Mouse (Mus musculus) forelimb bud, embryonic 11.5 days (tissue): ENCODE measurements around the gene Unc93a2.
"Not testable (repeated sequence)": the region's sequence is repeated elsewhere in the genome, so short reads cannot be mapped to it uniquely, and the experiment has no call there.

ENCODE experiments used
- DNase-seq: peaks from one replicate; pipeline ENCODE4 v3.0.0-alpha.2; 2012; ENCODE audit warnings: low read depth, low spot score

Unc93a2 gene

DNA sequence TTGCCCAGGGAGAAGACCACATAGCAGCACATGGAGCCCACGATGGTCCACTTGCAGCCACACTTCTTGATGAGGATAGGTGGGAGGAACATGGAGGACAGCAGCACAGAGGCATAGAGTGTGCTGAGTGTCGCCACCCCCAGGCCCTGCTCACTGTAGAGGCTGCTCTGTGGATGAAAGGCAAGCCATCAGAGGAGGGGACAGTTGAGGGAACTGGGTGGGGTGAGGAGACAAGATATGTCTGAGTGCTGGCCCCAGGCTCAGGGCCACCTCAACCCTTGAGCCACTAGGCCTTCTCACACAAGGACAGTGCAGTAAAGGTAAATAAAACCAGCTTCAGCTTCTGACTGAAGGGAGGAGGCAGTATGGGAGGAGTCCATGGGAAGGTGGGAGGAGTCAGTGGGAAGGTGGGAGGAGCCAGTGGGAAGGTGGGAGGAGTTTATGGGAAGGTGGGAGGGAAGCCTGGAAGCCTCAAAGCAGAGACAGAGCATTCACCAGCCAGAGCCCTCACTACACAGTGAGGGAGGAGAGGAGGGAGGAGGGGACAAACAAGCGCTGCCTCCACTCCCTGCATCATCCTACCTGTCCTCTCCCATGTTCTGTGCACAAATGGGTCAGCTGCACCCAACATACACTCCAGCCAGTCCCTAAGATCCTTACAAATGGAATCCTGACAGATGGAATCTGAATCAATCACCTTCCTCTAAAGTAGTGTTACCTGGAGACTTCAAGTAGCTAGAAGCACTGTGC is 8.1 kb downstream of the Unc93a2 start:
- DNase-seq: not testable (repeated sequence)

DNA sequence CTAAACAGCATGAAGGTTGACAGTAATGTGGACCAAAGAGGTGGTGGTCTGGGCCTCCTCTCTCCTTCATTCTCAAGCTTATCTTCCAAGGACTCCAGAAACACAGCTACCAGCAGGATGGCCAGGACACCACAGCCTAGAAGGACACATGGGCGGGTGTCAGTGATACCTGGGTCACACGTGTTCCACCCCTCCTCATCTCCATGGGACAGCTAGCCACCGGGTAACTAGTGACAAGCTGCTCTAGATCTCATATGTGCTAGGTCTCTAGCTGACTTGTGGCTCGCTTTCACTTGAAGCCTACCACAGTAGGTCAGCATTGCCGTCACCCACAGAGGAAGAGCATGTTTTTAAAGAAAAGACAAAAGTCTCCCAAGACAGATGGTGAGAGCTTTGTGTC is 13.4 kb downstream of the Unc93a2 start, which contains the start of gene Gm49630:
Gene Gm49630 (minus strand): TSS at position 101 of the 400 bp plus-strand sequence.
- not testable (repeated sequence) for DNase-seq

DNA sequence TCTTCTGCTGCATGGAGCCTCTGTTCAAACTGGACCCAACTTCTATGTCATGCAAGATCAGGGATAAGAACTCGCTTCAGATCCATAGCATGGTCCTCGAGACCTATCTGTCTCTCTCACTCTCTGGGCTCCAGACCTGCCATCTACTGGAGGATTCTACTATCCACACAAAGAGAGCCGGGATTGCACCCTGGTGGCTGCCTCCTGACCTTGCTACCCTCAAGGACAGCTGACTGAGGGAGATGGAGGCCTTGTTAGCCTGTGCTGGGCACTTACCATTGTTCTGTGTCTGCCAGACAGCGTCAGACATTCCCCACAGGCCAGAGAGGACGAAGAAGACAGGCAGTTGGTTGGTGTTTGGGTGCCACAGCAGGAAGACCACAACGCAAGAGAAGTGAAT is 15.9 kb downstream of the Unc93a2 start:
- not testable (repeated sequence) for DNase-seq

GRCm38 (mm10) chr17:7366676-7367374 is 18.4 kb downstream of the Unc93a2 start:
- DNase-seq: not testable (repeated sequence)

DNA sequence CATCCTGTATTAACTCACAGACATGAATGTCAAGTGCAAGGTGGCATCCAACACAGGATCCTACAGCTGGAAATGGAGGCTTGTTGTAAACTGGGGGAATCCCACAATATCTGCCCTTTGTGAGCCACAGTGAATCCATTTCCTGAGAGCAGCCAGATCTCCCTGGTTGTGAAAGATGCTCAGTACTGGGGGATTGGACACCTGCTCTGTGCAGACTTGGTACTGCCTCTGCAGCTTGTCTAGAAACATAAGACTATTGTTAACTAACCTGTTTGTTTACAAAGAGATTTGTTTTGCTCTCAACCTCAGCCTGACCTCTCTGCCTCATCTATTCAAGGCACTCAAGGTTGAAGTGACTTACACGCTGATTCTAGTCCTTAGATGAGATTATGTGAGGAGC is 19.0 kb downstream of the Unc93a2 start:
- DNase-seq: not testable (repeated sequence)

DNA sequence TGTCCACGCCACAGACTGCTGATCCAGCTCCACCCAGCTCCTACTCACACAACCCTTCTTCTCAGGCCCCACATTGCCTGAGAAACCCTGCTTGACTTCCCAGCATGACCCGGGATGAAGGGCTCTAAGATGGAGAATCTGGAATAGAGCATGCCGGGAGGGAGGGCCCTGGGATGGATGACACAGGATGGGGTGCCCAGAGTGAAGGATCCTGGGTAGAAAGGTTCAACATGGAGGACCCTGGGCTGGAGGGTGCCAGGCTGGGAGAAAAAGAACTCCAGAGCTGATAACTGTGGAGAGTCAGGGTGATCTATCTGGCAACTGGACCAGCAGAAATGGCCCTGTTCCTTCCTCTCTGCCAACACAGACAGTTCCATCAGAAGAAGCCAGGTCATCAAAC is 19.6 kb downstream of the Unc93a2 start:
- DNase-seq: not testable (repeated sequence)

GRCm38 (mm10) chr17:7360749-7361465 is 24.4 kb downstream of the Unc93a2 start:
- not testable (repeated sequence) for DNase-seq

DNA sequence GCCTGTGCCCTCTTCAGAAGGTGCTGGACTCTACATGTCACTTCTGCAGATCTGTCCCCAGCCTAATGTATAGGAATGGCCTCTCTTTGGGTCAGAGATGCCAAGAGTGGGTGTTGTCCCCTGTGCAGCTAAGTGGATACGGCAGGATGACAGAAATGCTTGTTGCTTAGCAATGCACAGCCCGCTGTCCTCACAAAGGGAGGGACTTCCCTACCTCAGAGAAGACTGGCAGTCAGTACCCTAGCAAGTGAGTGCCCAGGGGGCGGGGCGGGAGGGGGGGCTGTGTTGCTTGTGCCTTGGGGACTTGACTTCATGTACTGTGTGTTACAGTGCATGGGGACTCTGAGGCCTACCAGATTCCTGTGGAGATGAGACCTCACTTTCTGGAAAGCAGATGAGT is 25.5 kb downstream of the Unc93a2 start:
- not testable (repeated sequence) for DNase-seq

DNA sequence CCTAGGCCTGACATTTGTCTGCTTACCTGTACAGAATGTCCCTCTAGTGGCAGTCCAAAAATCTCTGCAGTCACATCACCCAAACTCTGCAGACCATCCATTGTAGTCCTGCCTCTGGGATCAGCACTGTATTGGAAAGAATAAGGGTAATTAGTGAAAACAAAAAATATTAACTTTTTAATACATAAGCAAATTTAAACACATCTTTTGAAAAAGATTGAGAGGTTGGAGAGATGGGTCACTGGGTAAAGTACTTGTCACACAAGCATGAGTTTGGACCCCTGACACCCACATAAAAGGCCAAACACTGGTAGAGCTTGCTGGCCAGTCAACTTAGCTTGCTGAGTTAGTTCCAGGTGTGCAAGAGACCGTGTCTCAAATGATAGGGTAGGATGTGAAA is 32.7 kb downstream of the Unc93a2 start, which contains the start of gene Ttll2:
Gene Ttll2 (minus strand): TSS at position 101 of the 400 bp plus-strand sequence.
- not testable (repeated sequence) for DNase-seq

GRCm38 (mm10) chr17:7348765-7349164 is 36.5 kb downstream of the Unc93a2 start:
- not testable (repeated sequence) for DNase-seq

DNA sequence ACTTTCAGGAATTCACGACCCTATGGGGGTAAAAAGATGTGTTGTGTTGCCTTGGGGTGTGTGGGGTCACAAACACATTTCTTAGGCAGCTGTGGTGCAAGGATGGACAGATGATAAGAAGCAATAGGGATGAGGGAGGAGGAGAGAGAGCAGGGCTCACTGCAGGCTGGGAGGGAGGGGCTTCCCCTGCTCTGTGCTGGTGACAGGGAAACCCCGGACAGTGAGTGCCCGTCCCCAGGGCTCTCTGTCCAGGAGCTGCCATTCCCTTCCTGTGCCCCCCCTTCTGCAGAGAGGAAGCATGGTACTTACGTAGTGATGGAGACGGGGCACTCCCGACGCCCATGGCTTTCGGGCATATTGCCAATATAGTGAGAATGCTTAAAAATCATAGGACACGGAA is 47.9 kb downstream of the Unc93a2 start:
- not testable (repeated sequence) for DNase-seq

GRCm38 (mm10) chr17:7332745-7333144 is 52.5 kb downstream of the Unc93a2 start:
- not testable (repeated sequence) for DNase-seq

DNA sequence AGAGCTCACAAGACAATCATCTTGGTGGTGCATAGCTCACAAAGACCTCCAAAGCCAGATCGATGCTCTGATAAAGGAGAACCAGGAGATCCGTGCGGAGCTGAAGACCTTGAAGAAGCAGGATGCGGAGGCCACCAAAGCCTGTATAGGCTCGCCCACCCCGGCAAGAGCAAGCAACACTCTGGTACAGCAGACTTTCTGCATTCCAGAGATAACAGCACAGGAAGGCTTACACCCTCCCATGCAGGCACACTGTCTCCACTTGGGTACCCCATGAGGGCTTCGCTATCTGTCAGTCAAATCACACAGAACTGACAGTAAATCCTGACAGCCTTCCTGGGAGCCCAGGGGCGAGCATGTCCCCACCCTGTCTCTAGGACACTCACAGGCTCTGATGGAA is 58.8 kb downstream of the Unc93a2 start:
- DNase-seq: not testable (repeated sequence)

GRCm38 (mm10) chr17:7324346-7324745 is 60.9 kb downstream of the Unc93a2 start, which contains the start of gene Tcp10a:
Gene Tcp10a, plus strand, starts transcription at chr17:7324646.
- not testable (repeated sequence) for DNase-seq

DNA sequence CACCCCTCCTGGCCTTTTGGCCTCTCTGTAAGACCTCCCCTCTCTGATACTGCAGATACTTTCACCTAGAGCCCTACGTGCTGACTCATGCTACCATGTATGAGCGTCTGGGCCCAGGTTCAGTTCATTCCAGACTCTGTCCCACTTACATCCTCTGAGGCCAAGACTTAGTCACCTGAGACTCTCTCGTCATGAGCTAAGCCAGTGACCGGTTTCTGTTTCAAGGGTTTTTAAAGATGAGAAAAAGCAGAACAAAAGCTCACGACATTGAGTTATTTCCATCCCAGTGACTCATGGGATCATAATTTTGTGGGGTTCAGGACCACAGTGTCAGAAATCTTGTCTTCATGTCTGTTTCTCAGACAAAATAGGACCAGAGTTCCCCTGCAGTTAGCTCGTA is 65.5 kb downstream of the Unc93a2 start:
- DNase-seq: not testable (repeated sequence)

DNA sequence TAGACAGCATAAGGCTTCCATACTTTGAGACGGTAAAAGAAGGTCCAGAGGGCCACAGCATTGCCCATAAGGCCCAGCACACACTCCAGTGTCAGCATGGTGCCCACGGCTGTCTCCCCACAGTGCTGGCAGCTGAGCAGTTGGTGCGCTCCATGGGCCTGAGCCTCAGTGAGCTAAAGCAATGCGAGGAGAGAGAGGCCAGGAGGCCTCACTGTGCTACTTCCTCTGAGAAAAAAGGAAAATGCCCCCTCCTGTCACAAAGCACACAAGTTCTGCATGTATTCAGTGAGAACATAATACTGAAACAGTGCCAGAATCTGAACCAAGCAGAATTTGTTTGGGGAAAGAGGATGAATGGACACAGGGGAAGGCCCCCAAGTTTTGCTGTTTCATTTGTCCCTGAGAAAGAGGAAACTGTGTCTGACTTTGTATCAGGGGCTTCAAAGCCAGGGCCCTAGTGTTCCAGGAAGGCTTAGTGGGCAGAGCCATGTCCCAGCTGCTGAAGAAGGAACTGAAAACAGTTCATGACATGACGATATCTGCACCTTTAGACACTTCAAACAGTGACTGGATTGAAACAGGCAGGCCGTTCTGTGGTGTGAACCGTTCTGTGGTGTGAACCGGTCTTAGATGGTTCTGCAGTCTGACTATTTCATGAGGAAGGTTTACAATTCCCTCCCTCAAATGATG is 69.4 kb downstream of the Unc93a2 start:
- not testable (repeated sequence) for DNase-seq
